Mouse (Mus musculus): ENCODE data around the gene Tuba1c. TPM values are rescaled to one million over a fixed set of nuclear protein-coding genes. Genes with fewer than 3 reads are reported as not detected.
A peak's percentile ranks its signal among the peaks of the same experiment; 100 is the strongest.
"Not testable (repeated sequence)": the region's sequence is repeated elsewhere in the genome, so short reads cannot be mapped to it uniquely, and the experiment has no call there.

Tuba1c gene
- total and polyA plus RNA-seq, 3 experiments = 129 to 163 TPM; not detected in 1

- not testable (repeated sequence) for H3K27me3 ChIP-seq (ENCODE audit: control insufficient read depth in 1 of 2, insufficient read depth in 2 of 2, low read length in 2 of 2); H3K27ac ChIP-seq (ENCODE audit: control insufficient read depth, low read depth, low read length); DNase-seq (ENCODE audit: low read depth, low spot score); H3K9me3 ChIP-seq (replicated peaks; ENCODE audit: insufficient read depth, low read length); H3K36me3 ChIP-seq (ENCODE audit: control insufficient read depth in 1 of 2, insufficient read depth in 2 of 2, low read length in 2 of 2); H3K4me1 ChIP-seq (ENCODE audit: control insufficient read depth in 1 of 2, insufficient read depth in 2 of 2, low read length in 2 of 2)
- H3K79me2 ChIP-seq (ENCODE audit: control insufficient read depth, insufficient read depth, low read length, poor library complexity) = peaks cover 20% of the 10 kb centered on the region
- H3K4me3 ChIP-seq (ENCODE audit: control insufficient read depth in 1 of 2, insufficient read depth in 1 of 2, low read depth in 2 of 2, low read length in 2 of 2) = peak overlapping the region; percentile 71 to 82; a peak in 2 of 4 replicates
- H3K9ac ChIP-seq (ENCODE audit: control insufficient read depth, low read depth, low read length, poor library complexity, severe bottlenecking) = peak overlapping the region; percentile 92
These were observed 46.3 kb downstream of the Tuba1c start for GRCm38 (mm10) chr15:99076011-99076410.

GRCm38 (mm10) chr15:99078181-99078910 is 48.7 kb downstream of the Tuba1c start:
- H3K27me3 ChIP-seq (ENCODE audit: control insufficient read depth in 1 of 2, insufficient read depth in 2 of 2, low read length in 2 of 2) = no peaks in the 10 kb centered on the region
- peaks cover 8 to 9% of the 10 kb centered on the region in 2 experiments for H3K36me3 ChIP-seq (ENCODE audit: control insufficient read depth in 1 of 2, insufficient read depth in 2 of 2, low read length in 2 of 2)
- H3K4me1 ChIP-seq (ENCODE audit: control insufficient read depth in 1 of 2, insufficient read depth in 2 of 2, low read length in 2 of 2) = peaks cover 2 to 5% of the 10 kb centered on the region in 2 experiments; a peak in 2 of 4 replicates
- no peak overlapping the region for H3K9ac ChIP-seq (ENCODE audit: control insufficient read depth, low read depth, low read length, poor library complexity, severe bottlenecking)
- H3K79me2 ChIP-seq (ENCODE audit: control insufficient read depth, insufficient read depth, low read length, poor library complexity) = peaks cover 20% of the 10 kb centered on the region
- no peak overlapping the region for H3K4me3 ChIP-seq (ENCODE audit: control insufficient read depth in 1 of 2, insufficient read depth in 1 of 2, low read depth in 2 of 2, low read length in 2 of 2)
- H3K27ac ChIP-seq (ENCODE audit: control insufficient read depth, low read depth, low read length) = no peak overlapping the region
- no peaks in the 10 kb centered on the region for H3K9me3 ChIP-seq (replicated peaks; ENCODE audit: insufficient read depth, low read length)
- DNase-seq (ENCODE audit: low read depth, low spot score) = no peak
- TF ChIP-seq MYB (IDR thresholded peaks at IDR 0.05; ENCODE audit: low read depth, low read length) (no peak), E2F4 (IDR thresholded peaks at IDR 0.05; ENCODE audit: borderline replicate concordance, low read depth, low read length) (no peak), POLR2AphosphoS5 (IDR thresholded peaks at IDR 0.05; ENCODE audit: borderline replicate concordance, low read depth, low read length) (no peak), GATA1 (IDR thresholded peaks at IDR 0.05; ENCODE audit: low read depth, low read length) (no peak), JUND (IDR thresholded peaks at IDR 0.05; ENCODE audit: low read depth, low read length) (no peak), KAT2A (conservative IDR thresholded peaks at IDR 0.05; ENCODE audit: low read depth, low read length) (no peak), UBTF (IDR thresholded peaks at IDR 0.05; ENCODE audit: borderline replicate concordance, insufficient read depth, low read depth, low read length) (no peak), ZNF384 (IDR thresholded peaks at IDR 0.05; ENCODE audit: low read depth, low read length) (no peak), ETS1 (IDR thresholded peaks at IDR 0.05; ENCODE audit: low read depth, low read length) (no peak), NRF1 (IDR thresholded peaks at IDR 0.05; ENCODE audit: insufficient read depth, low read depth, low read length, poor library complexity, severe bottlenecking) (no peak), TBP (IDR thresholded peaks at IDR 0.05; ENCODE audit: low read depth, low read length) (no peak), ELF1 (IDR thresholded peaks at IDR 0.05; ENCODE audit: low read depth, low read length) (no peak), MAX (IDR thresholded peaks at IDR 0.05; ENCODE audit: low read length) (no peak), SMC3 (IDR thresholded peaks at IDR 0.05; ENCODE audit: low read depth, low read length) (no peak), BHLHE40 (IDR thresholded peaks at IDR 0.05; ENCODE audit: borderline replicate concordance, low read depth, low read length) (no peak), RCOR1 (IDR thresholded peaks at IDR 0.05; ENCODE audit: low read depth, low read length) (no peak), GABPA (IDR thresholded peaks at IDR 0.05; ENCODE audit: low read depth, low read length) (no peak)
